Mouse (Mus musculus) kidney, adult 18-20 months (tissue): ENCODE measurements around the gene Polr2b.
A peak's percentile ranks its signal among the peaks of the same experiment; 100 is the strongest.

Experiments
- DNase-seq: peaks from one replicate; pipeline ENCODE4 v3.0.0; 2021

Polr2b gene

GRCm38 (mm10) chr5:77367145-77367544, 57.2 kb downstream of the Polr2b start:
- no peak for DNase-seq

- no peak for DNase-seq
These were observed 57.7 kb downstream of the Polr2b start for GRCm38 (mm10) chr5:77367682-77368081.

GRCm38 (mm10) chr5:77368194-77368593, 58.2 kb downstream of the Polr2b start:
- DNase-seq: peak; percentile 50

GRCm38 (mm10) chr5:77369394-77369793, 59.4 kb downstream of the Polr2b start:
- no peak for DNase-seq

- DNase-seq: no peak
These were observed 60.5 kb downstream of the Polr2b start for GRCm38 (mm10) chr5:77370378-77370892.

- DNase-seq: no peak
These were observed 62.3 kb downstream of the Polr2b start for GRCm38 (mm10) chr5:77372242-77372641.

GRCm38 (mm10) chr5:77372778-77373177, 62.8 kb downstream of the Polr2b start:
- DNase-seq: peak; percentile 49

GRCm38 (mm10) chr5:77374945-77375344, 65.0 kb downstream of the Polr2b start:
- no peak for DNase-seq

- DNase-seq: no peak
These were observed 65.6 kb downstream of the Polr2b start for GRCm38 (mm10) chr5:77375546-77375945.

GRCm38 (mm10) chr5:77378027-77378426, 68.1 kb downstream of the Polr2b start:
- DNase-seq: no peak

GRCm38 (mm10) chr5:77379434-77380135, 69.6 kb downstream of the Polr2b start:
- DNase-seq: no peak

GRCm38 (mm10) chr5:77380321-77380901, 70.5 kb downstream of the Polr2b start:
- DNase-seq: no peak

- no peak for DNase-seq
These were observed 71.3 kb downstream of the Polr2b start for GRCm38 (mm10) chr5:77381283-77381682.

- DNase-seq: no peak
These were observed 71.7 kb downstream of the Polr2b start for GRCm38 (mm10) chr5:77381686-77382085.

- DNase-seq: peak; percentile 61
These were observed 74.0 kb downstream of the Polr2b start for GRCm38 (mm10) chr5:77383799-77384554.

- peak; percentile 68 for DNase-seq
These were observed 74.8 kb downstream of the Polr2b start for GRCm38 (mm10) chr5:77384724-77385123.

GRCm38 (mm10) chr5:77385221-77385620, 75.3 kb downstream of the Polr2b start:
- DNase-seq: no peak

- no peak for DNase-seq
These were observed 76.1 kb downstream of the Polr2b start for GRCm38 (mm10) chr5:77385900-77386595.

- DNase-seq: no peak
These were observed 76.9 kb downstream of the Polr2b start for GRCm38 (mm10) chr5:77386596-77387413.

- DNase-seq: no peak
These were observed 77.4 kb downstream of the Polr2b start for GRCm38 (mm10) chr5:77387414-77387704.

GRCm38 (mm10) chr5:77388359-77388758, 78.4 kb downstream of the Polr2b start:
- no peak for DNase-seq

- DNase-seq: no peak
These were observed 80.3 kb downstream of the Polr2b start for GRCm38 (mm10) chr5:77390272-77390671.
